Mouse (Mus musculus) adrenal gland, adult 2 months (tissue): ENCODE data around the gene Lcp2. TPM values are rescaled to one million over a fixed set of nuclear protein-coding genes. Genes with fewer than 3 reads are reported as not detected.
"Not testable (repeated sequence)": the region's sequence is repeated elsewhere in the genome, so short reads cannot be mapped to it uniquely, and the experiment has no call there.

Source experiments
- DNase-seq: peaks from one replicate; pipeline ENCODE4 v3.0.0; 2021
- polyA plus RNA-seq: library from polyadenylated mRNA; depleted of rRNA; stranded (reverse); fragments of >200 nt; gene quantifications from 2 replicates; pipeline ENCODE4 v1.2.3, GENCODE M21; 2012; rRNA removed
- total RNA-seq, 2 experiments: library from RNA; stranded (reverse); gene quantifications; 2 replicates each; pipeline ENCODE4 v1.2.3; 2021

The Lcp2 gene
- total and polyA plus RNA-seq, 3 experiments, result 1.4 to 5.6 (median 2.9) TPM

DNA sequence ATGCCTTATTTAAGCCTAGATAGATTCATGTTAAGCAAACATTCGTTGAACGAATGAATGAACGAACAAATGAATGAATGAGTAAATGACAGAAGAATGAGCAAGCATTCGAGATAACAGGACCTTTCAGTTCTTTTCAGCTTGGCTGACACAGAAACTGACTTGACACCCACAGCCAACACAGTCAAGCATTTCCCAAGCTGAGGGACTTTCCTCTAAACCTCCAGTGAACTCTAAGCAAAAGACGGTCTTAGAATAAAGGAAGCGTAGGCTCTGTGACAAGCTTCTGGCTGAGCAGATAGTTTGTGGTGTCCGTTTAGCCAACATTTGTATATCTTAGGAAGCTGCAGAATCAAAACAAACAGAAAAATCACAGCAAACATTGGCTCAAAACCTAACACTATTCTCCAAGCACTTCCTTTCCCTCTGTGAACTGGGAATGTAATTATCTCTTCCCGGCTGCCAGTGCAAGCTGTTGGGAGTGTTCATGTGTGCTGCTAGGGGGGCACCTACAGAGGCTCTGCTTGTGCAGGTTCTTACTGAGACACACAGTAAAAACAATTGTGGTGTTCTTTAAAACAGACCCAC lies 39.5 kb downstream of the Lcp2 start:
- no peak for DNase-seq

DNA sequence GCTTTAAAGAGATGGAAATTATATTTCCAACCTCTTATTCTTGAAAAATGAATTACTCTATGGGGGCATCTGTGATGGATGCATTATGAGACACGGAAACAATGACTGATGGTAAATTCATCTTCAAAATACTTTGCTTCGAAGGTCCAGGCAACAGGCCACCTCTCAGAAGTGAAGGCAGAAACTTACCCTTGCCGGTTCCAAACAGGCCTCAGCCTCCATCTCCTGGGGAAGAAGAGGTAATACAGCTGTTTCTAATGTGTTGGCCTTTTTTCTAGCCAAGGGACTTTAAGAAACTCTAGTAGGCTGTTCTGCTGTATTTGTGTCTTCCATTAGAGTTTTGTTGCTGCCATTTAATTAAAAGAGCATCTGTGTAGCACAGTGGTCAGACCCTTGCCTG lies 40.3 kb downstream of the Lcp2 start:
- no peak for DNase-seq

- DNase-seq, result no peak
These were observed 51.7 kb downstream of the Lcp2 start, which contains the start of gene 4930469K13Rik for GRCm38 (mm10) chr11:34098422-34098821. 4930469K13Rik (minus strand) TSS chr11:34098554.

DNA sequence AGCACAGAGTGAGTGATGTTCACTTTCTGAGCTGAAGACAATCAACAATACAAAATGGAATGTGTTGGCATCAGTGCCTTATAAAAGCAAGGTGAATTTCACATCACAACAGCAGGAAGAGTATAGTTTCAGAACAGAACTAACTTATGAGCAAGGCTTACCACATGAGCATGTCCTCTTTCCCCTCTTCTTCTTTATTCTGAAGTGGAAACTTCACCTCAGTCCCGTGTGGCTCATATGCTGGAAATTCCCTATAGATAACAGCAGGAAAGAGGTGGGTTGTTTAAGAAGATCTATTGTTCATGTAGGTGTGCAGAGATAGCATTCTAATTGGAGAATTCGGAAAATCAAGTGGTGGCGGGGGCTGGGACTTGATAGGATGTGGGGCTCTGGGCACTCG lies 55.1 kb downstream of the Lcp2 start:
- DNase-seq, result no peak

GRCm38 (mm10) chr11:34104919-34105318 lies 58.2 kb downstream of the Lcp2 start:
- no peak for DNase-seq

GRCm38 (mm10) chr11:34109260-34109659 lies 62.5 kb downstream of the Lcp2 start:
- no peak for DNase-seq

- no peak for DNase-seq
These were observed 65.2 kb downstream of the Lcp2 start for GRCm38 (mm10) chr11:34111940-34112339.

DNA sequence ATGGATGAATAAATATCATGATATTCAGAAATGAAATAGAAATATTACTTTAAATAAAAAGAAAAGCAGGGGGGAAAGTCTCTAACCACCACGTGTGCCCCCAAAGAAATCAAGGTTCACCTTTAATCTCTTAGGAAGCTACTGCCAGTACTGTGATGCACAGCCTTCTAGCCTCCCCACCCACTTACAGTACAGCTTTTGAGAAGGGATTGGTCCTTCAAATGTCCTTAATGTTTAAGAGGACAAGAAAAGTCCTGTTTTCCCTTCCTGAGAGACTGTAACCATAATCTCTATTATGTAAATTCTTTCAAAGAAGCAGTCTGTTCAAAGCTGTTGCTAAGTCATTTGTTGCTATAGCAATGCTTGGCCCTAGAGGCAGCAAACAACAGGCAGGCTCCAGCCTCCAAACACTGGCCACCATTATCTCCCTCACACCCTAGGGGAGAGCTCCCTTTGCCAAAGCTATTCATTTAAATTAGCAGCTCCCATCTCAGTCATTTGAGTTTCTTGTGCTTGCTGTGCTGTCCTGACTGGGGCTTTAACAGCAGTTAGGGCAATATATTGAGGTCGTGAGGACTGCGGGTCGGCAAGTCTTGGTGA lies 66.2 kb downstream of the Lcp2 start:
- DNase-seq, result no peak

GRCm38 (mm10) chr11:34113760-34114159 lies 67.0 kb downstream of the Lcp2 start:
- no peak for DNase-seq

- peak; percentile 14 for DNase-seq
These were observed 69.9 kb downstream of the Lcp2 start for GRCm38 (mm10) chr11:34116572-34117135.

GRCm38 (mm10) chr11:34117581-34117980 lies 70.9 kb downstream of the Lcp2 start:
- DNase-seq, result no peak

- DNase-seq, result no peak
These were observed 71.6 kb downstream of the Lcp2 start for GRCm38 (mm10) chr11:34118319-34118718.

DNA sequence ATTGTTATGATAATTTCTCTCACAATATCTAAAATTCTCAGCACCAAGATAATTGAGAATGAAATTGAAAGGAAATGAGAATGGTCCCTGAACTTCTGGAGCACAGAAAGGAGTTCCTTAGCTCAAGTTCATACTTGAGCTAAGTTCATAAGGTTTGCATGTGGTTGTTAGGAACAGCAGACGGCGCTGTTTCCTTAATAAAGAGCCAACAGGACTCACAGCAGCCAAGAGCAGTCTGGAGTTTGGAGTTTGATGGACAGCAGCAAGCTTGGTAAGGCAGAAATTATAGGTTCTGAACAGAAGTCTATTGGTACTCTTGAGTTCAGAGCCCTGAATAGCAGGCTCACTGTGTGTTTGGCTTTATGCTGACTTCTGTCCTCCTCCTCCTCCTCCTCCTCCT lies 76.4 kb downstream of the Lcp2 start:
- no peak for DNase-seq

DNA sequence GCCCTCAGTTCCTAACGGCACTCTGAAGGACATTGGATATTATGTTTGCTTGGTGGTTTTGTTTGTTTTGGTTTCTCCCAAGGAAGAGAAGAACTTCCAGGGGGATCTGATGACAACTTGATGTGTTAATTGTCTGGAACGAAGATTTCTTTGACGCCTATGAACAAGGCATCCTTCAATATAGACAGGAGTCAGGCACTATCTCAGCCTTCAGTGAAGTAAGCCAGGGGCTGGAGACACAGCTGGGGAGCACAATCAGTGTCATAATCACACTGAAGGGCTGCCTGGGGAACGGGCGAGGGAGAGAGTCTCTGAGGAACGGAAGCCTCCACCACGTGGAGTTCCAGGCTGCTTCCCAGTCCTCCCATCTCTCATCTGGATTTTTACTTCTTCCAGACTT lies 78.1 kb downstream of the Lcp2 start:
- no peak for DNase-seq

- not testable (repeated sequence) for DNase-seq
These were observed 79.0 kb downstream of the Lcp2 start for GRCm38 (mm10) chr11:34125727-34126126.

DNA sequence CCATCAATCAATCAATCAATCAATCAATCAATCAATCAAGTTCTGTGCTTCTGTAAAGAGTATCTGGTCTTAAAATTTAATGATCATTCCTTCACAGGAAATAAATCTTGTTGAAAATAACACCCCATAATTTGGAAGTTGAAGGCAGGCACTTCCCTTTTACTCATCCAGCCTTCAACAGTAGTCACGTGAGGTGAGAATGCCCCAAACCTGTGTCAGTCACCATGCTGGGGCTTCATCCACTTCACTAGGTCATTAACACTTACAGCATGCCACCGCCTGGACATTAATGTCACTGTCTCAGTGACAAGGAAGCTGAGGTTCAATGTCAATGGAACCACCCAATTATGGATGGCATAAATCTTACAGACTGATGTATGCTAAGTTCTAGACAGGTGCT lies 81.7 kb downstream of the Lcp2 start:
- no peak for DNase-seq

GRCm38 (mm10) chr11:34139296-34139695 lies 92.6 kb downstream of the Lcp2 start:
- no peak for DNase-seq

Other genes with a start within 250 kb of the Lcp2 start
- under 1 TPM; 0.12 to 0.21 TPM for gene Kcnmb1, start 83.9 kb upstream of the Lcp2 start, total RNA-seq
- 0.17 and 0.27 TPM in 2 replicates for gene Kcnmb1, start 83.9 kb upstream of the Lcp2 start, polyA plus RNA-seq
- 1 to 10 TPM; 2.9 to 3.7 TPM for gene Kcnip1, start 53.8 kb upstream of the Lcp2 start, total RNA-seq
- 0.48 and 1.9 TPM in 2 replicates for gene Kcnip1, start 53.8 kb upstream of the Lcp2 start, polyA plus RNA-seq
- gene 4930469K13Rik, start 51.6 kb downstream of the Lcp2 start, total RNA-seq, result not detected
- gene 4930469K13Rik, start 51.6 kb downstream of the Lcp2 start, polyA plus RNA-seq, result not detected in 2 replicates
- gene Foxi1, start 161.2 kb downstream of the Lcp2 start, total RNA-seq, result not detected
- gene Foxi1, start 161.2 kb downstream of the Lcp2 start, polyA plus RNA-seq, result not detected in 2 replicates